Mouse (Mus musculus) frontal cortex, postnatal 36 days (tissue): ENCODE data around the gene Cyp27b1.
A peak's percentile ranks its signal among the peaks of the same experiment; 100 is the strongest.

Source experiments
- DNase-seq, 2 experiments: peaks; one replicate each; pipeline ENCODE4 v3.0.0; 2022; ENCODE audit warnings: low spot score in 2 of 2

Gene Cyp27b1

GRCm38 (mm10) chr10:127047954-127048353 lies at the start of gene Cyp27b1:
Cyp27b1 (plus strand) TSS chr10:127048250.
- no peak for DNase-seq

- DNase-seq = no peak
Observed at GRCm38 (mm10) chr10:127000529-127000928, 47.5 kb upstream of the Cyp27b1 start, which contains the start of gene Avil. Avil (plus strand) TSS chr10:127000709.

- DNase-seq = no peak
Observed at GRCm38 (mm10) chr10:127001297-127001696, 46.8 kb upstream of the Cyp27b1 start.

GRCm38 (mm10) chr10:127002056-127002455 lies 46.0 kb upstream of the Cyp27b1 start:
- DNase-seq = no peak

GRCm38 (mm10) chr10:127002765-127003164 lies 45.3 kb upstream of the Cyp27b1 start:
- DNase-seq = no peak

- no peak for DNase-seq
Observed at GRCm38 (mm10) chr10:127003334-127003733, 44.7 kb upstream of the Cyp27b1 start.

GRCm38 (mm10) chr10:127003806-127004205 lies 44.2 kb upstream of the Cyp27b1 start:
- DNase-seq = no peak

DNA sequence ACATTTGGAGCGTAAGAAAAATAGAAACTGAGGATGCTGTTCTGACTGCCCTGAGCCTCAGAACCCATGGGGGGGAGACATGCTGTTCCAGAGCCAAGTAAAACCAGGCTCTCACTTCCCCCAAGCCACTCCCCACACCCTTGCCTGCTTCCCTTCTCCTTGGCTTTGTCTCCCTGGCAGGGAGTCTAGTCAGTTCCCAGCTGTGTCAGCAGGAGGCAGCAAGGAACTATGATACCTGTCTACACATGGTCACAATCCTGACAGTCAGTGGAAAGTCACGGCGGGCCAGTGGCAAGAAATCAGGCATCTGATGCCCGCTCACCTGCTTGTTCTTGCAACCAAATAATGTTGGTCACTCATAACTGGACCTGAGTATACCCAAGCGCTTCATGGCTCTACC lies 31.6 kb upstream of the Cyp27b1 start:
- DNase-seq = no peak

GRCm38 (mm10) chr10:127017071-127017470 lies 31.0 kb upstream of the Cyp27b1 start:
- DNase-seq = no peak

- no peak for DNase-seq
Observed at GRCm38 (mm10) chr10:127018422-127018821, 29.6 kb upstream of the Cyp27b1 start.

DNA sequence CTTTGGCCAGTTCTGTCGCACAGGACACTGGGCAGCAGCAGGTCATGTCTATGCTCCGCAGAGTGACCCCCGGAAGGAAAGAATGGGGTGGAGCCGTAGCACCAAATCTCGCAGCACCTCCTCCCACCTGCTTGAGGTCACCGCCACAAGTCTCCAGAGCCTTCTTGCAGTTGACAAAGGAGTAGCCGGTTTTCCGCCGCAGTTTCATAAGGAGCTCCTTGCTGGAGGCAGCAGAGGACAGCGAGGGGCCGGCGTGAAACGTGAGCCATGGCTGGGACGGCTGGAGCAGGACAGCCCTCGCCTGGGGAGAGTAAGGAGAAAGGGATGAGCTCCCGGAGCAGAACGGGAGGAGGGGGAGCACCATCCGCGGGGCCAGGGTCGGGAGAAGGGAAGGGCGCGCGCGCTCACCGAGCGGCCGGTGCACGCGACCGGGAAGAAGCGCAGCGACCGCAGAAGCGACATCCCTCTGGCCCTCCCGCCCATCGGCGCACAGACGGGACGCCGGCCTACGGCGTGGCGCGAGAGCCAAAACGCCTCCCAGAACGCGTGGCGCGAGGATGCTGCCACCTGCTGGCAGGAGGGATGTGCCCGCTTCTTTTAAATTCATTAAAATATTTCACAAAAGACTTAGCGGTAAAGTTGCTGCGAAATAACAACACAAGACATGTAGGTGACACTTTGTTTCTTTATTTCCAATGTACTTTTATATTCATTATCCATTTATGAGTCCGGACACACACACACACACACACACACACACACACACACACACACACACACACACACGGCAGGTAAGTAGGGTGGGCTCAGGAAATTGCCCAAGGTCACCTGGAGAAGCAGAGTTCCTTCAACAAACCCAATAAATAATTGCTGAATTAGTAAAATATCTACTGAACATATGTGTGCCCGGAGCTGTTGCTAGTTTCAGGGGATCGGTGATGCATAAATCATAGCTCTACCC lies 17.4 kb upstream of the Cyp27b1 start, which contains the start of gene Tsfm:
TSS of gene Tsfm (minus strand) at position 505 of the 961 bp plus-strand sequence.
- DNase-seq = peak; percentile 92 to 93

DNA sequence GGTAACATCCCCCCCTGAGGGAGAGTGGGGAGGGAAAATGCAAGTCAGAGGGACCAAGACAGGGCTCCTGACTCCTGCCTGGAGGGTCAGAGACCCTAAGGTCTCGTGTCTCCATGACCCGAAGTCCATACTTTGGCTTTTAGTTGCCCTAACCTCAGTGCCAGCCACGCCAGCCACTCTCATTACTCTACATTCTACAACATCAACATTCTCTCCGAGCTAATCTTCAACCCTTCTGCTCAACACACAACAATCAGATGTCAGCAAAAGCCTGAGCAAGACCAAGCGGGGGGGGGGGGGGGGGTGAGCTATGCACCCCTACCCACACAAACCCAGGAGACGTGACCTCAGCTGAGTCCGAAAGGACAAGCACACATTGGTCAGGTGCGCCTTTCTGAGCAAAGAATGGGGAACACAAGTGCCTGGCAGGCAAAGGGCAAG lies 14.7 kb upstream of the Cyp27b1 start:
- DNase-seq = no peak

- DNase-seq = no peak
Observed at GRCm38 (mm10) chr10:127036273-127036672, 11.8 kb upstream of the Cyp27b1 start.

DNA sequence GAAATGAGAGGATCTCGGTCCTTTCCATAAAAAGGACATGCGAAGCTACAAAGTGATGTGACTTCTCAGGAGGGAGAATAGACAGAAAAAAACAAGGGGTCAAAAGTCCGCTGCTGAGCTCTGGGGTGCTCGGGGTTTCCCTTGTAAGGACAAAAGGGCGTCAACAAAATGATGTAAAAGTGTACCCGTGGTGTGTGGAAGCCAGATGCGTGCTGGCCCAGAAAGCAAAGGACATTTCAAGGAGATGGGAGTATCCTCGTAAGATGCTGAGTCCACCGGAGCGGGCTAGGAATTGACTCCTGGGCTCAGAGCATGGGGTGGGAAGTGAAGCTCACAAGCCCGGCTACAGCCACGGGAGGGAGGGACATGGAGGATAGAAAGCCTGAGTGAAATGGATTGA lies 10.4 kb upstream of the Cyp27b1 start:
- DNase-seq = no peak

DNA sequence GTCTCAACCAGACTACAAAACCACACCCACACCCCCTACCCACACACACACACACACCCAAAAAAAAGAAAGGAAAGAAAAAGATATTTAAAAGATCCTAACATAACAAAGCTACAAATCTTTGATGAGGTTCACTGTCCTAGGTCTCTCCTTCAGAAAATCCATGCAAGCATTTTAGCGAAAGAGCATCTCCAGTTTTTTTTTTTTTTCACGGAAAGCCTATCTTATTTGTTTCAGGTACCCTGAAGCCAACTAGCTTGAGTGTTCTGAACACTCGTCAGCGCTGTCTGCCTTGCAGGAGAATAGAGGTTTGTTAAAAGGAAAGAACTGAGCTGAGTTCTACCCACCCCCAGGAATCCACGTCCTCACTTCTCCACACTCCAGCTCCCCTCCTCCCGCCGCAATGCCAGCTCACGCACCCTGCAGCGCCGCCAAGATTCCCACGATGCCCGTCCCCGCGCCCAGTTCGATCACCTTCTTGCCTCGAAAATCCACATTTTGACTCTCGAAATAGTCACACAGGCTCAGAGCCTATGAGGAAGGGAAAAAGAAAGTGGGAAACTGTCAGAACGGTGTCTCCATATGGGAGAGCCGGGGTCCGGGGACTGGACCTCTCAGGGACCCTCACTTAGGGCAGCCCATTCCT lies 7.4 kb upstream of the Cyp27b1 start:
- DNase-seq = peak; percentile 42 to 55

DNA sequence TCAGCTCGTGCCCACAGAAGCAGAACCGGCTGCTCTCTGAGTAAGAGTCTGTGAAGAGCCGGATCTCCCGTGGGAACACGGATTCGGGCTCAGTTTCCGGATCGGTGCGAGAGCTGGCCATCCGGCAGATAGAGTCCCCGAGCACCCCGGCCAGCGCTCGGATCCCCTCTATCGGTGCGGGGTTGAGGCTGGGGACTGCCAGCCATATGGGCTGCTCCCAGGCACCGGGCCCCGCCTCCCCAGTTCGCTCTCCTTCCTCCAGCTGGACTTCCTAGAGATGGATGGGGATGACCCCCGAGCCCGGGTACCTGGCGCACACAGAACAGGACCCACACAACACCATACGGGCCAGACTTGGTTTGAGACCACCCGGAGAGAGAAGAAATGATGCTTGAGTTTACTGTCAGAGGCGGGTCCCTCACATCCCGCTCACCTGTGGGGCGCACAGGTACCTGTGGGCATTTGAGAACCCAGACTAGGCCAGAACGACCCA lies 6.7 kb upstream of the Cyp27b1 start, which contains the start of the genes Mettl1 and Eef1akmt3:
TSS of gene Mettl1 (plus strand) at position 141 of the 493 bp plus-strand sequence.
TSS of gene Eef1akmt3 (minus strand) at position 240 of the 493 bp plus-strand sequence.
- peak in 1 of 2 experiments; percentile 53 for DNase-seq

GRCm38 (mm10) chr10:127041774-127042338 lies 6.2 kb upstream of the Cyp27b1 start:
- peak; percentile 90 to 94 for DNase-seq

GRCm38 (mm10) chr10:127042468-127043115 lies 5.5 kb upstream of the Cyp27b1 start:
- no peak for DNase-seq

GRCm38 (mm10) chr10:127043187-127043586 lies 4.9 kb upstream of the Cyp27b1 start:
- DNase-seq = no peak

DNA sequence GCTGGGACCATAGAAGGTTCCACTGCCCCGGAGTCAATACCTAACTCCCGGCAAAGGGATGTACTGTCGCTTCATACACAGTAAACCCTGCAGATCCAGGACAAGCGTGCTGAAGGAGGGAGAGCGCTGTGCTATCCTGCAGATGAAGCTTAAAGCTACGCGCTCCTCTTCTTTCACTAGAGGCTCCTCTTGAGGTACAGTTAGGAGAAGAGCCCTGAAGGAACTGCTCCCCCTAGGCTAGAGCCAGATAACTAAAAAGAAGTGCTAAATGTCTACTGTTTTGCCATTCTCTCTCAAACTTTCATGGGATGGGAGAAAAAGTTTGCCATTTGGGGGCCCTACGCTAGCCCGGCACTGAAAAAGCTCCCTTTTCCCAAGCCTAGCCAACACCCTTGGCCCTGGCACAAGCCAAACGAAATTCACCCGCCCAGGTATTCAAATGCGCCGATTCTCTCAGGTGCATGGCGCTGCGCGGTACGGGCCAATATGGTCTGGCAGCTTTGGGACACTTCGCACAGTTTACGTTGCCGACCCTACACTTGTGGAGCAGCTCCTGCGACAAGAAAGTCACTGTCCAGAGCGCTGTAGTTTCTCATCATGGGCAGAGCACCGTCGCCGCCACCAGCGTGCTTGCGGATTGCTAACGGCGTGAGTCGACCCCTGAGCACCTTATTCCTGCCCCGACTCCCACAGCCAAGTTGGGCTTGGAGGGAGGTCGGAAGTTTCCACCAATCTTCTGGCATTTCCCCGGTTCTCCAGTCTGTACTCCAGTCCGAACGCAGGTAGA lies 751 bp downstream of the Cyp27b1 start:
- no peak for DNase-seq
